Mouse (Mus musculus): ENCODE measurements around the gene Msmp. TPM values are rescaled to one million over a fixed set of nuclear protein-coding genes. Genes with fewer than 3 reads are reported as not detected.

The Msmp gene
- polyA plus RNA-seq, 1 experiment from 2014 or later = not detected

DNA sequence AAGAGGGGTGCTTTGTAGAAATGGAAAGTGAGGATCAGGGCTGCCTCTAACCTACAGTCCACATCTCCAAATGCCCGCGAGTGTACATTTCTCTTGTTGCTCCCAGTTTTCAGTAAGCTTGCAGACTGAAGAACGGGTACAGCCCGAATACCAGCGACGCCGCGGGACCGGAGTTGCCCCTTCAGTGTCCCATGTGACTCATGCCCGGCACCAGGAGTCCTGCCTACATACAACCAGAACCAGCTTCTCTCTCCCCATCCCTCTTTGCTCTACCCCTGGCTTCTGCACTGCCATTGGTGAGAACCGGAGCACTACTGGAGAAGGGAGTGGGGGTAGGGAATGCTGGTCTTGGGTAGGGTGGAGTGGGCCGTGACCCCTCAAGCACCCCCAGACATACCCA is 2.9 kb downstream of the Msmp start:
- no peak overlapping the region for H3K27ac ChIP-seq
- H3K4me3 ChIP-seq (ENCODE audit: inconsistent target) = no peak overlapping the region
- 95% methylated on average over 12 of the region's 12 CpGs for WGBS (ENCODE audit: missing documents)
- peaks cover 30% of the 10 kb centered on the region for H3K36me3 ChIP-seq (ENCODE audit: inconsistent target)
- H3K79me2 ChIP-seq (ENCODE audit: inconsistent target) = peaks cover 20% of the 10 kb centered on the region; the same call in 1 of the 2 replicates

DNA sequence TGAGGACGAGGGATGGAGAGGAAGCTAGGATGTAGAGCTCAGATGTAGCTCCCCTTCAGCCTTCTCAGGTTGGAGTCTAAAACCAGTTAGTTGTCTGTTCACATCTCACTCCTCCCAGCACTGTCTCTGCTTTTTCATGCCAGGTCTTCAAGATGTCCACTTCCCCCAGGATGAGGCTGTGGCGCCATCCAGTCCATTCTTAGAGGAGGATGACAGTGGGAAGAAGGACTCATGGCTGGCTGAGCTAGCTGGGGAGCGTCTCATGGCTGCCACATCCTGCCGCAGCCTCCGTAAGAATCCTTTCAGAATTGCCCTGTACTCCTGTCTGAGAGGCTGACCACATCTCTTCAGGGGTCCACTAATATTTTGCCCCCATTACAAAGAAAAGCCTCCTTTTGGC is 3.6 kb downstream of the Msmp start:
- Histone ChIP-seq H3K79me2 (ENCODE audit: inconsistent target) (peaks cover 27% of the 10 kb centered on the region; the same call in 1 of the 2 replicates), H3K27ac (no peak overlapping the region), H3K36me3 (ENCODE audit: inconsistent target) (peaks cover 30% of the 10 kb centered on the region), H3K4me3 (ENCODE audit: inconsistent target) (no peak overlapping the region)
- WGBS (ENCODE audit: missing documents) = 92% methylated on average over 5 of the region's 5 CpGs

DNA sequence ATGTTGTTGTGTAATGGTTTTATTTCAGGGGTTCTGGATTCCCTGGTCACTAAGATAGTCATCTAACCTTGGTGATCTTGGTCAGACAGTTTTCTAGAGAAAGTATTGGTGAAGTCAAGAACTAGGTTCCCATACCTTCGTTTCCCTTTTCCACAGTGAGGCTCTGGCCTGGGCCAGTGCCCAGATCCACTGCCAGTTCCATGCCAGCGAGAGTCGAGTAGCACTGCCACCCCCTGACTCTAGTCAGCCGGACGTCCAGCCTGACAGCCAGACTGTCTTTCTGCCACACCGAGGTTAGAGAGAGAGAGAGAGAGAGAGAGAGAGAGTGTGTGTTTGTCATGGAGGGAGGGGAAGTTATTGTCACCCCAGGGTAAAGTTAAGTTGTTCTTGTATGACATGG is 4.6 kb downstream of the Msmp start:
- Histone ChIP-seq H3K27ac (no peak overlapping the region), H3K4me3 (ENCODE audit: inconsistent target) (peak overlapping the region; percentile 77), H3K36me3 (ENCODE audit: inconsistent target) (peaks cover 30% of the 10 kb centered on the region), H3K79me2 (ENCODE audit: inconsistent target) (peaks cover 32% of the 10 kb centered on the region; the same call in 1 of the 2 replicates)
- WGBS (ENCODE audit: missing documents) = 52% methylated on average over 6 of the region's 6 CpGs

DNA sequence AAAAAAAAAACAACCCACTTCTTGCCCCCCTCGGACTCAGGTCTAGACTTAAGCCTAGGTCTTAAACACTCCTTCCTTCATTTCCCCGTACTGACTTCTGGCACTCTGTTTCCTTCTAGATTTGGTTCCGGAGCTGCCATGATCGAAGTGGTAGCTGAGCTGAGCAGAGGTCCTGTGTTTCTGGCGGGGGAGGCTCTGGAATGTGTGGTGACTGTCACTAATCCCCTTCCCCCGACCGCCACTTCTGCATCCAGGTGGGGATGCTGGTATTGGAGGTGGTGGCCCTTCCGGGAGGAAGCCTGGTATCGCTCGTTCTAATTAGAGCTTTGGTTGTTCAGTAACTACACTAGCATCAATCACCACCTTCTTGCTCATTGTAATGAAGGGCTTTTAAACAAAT is 5.0 kb downstream of the Msmp start:
- Histone ChIP-seq H3K4me3 (ENCODE audit: inconsistent target) (peak overlapping the region; percentile 77), H3K79me2 (ENCODE audit: inconsistent target) (peaks cover 32% of the 10 kb centered on the region; the same call in 1 of the 2 replicates), H3K27ac (peak overlapping the region; percentile 28), H3K36me3 (ENCODE audit: inconsistent target) (peaks cover 30% of the 10 kb centered on the region)
- 4% methylated on average over 10 of the region's 10 CpGs for WGBS (ENCODE audit: missing documents)

DNA sequence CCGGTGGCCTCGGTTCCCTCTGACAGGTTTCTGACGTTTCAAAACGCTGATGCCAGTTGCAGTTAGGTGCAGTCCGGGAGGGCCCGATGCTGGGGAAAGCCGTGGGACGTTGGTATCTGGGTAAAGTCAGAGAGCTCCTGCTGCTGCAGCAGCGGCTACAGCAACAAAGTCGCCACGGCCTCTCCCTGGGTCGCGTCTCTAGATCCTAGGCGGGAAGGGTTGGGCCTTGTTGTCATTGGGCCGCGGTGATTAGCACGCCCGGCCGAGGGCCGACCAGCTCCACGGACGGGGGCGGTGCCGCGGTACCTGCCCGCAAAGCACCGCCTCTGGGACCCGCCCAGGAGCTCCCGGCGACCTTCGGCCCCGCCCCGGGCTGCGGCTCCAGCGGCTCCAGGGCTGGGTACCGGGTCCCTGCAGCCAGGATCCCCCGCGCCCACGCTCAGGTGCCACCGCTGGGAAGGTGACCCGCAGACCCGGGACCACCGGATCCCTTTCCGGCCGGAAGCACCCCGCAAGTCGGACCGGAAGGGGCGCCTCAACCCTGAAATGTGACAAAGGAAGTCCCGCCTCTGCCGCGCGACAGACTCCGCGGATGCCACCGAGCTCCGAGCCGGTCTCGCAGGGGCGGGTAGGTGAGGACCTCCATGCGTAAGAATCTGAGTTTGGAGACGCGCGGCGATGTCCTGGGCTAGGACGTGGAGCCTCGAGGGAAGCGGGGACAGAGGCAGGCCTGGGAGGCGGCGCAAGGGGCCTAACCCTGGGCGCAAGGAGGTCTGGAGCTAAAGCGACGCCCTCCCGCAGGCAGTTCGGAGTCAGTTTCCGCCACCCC is 5.7 kb downstream of the Msmp start, which contains the start of the genes Rgp1 and Gba2:
Gene Rgp1, plus strand, starts transcription at position 340 of the 829 bp plus-strand sequence.
Gene Gba2, minus strand, starts transcription at position 498 of the 829 bp plus-strand sequence.
- peaks cover 27% of the 10 kb centered on the region for H3K36me3 ChIP-seq (ENCODE audit: inconsistent target)
- under 1% methylated on average over 75 of the region's 76 CpGs for WGBS (ENCODE audit: missing documents)

DNA sequence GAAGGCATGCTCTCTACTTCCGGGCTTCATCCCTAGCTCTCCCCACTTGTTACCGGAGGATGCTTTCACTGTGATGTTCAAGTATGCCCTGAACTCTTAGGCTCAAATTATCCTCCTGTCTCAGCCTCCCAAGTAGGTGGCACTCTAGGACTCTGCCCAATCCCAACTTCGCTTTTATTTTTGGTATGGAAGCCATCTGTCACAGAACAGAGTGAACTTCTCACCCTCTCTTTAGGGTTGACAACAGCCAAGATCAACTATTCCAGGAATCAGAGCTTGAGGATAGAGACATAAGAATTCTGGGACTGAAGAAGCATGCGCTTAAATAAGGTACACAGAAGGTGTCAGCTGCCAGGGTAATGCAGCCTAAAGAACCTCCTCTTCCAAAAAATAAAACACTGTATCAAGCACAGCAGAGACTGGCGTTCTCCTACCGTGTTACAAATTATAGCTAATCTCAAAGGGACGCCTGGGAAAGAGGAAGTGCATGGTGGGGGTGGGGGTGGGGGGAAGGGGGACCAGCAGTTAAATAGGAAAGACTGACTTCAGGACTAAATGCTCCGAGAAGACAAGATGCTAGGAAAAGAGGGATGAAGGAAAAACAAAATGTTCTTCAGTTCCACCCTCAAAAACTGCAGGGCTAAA is 6.9 kb downstream of the Msmp start:
- WGBS (ENCODE audit: missing documents) = 4% methylated on average over 8 of the region's 8 CpGs
- Histone ChIP-seq H3K79me2 (ENCODE audit: inconsistent target) (peaks cover 32% of the 10 kb centered on the region; the same call in 1 of the 2 replicates), H3K4me3 (ENCODE audit: inconsistent target) (peak overlapping the region; percentile 77), H3K27ac (peak overlapping the region; percentile 57), H3K36me3 (ENCODE audit: inconsistent target) (peaks cover 17% of the 10 kb centered on the region)

More for the DNA sequence above, 5.7 kb downstream of the Msmp start, which contains the start of the genes Rgp1 and Gba2:
- Histone ChIP-seq H3K27ac (peak within 1 kb of the TSS; percentile 57), H3K79me2 (ENCODE audit: inconsistent target) (peaks cover 32% of the 10 kb centered on the region; the same call in 1 of the 2 replicates), H3K4me3 (ENCODE audit: inconsistent target) (peak within 1 kb of the TSS; percentile 77)

DNA sequence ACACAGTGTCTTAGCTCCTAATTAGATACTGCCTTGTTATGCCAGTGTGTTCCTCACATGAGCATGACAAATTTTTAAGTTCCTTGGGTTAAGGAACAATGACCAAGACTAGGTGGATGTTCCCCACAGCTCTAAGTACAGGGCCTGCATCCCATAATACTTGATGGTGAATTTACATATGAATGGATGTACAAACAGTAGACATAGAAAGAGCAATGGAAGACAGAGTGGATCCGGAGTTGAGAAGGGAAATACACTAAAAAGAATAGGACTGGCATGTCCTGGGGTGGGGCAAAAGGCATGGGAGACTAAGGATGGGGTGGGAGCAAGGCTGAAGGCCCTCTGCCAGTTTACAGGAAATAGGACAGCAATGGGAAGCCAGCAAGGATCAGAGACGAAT is 8.9 kb downstream of the Msmp start:
- Histone ChIP-seq H3K27ac (no peak overlapping the region), H3K4me3 (ENCODE audit: inconsistent target) (no peak overlapping the region), H3K36me3 (ENCODE audit: inconsistent target) (peaks cover 10% of the 10 kb centered on the region), H3K79me2 (ENCODE audit: inconsistent target) (peaks cover 32% of the 10 kb centered on the region; the same call in 1 of the 2 replicates)
- 85% methylated on average over 2 of the region's 2 CpGs for WGBS (ENCODE audit: missing documents)

DNA sequence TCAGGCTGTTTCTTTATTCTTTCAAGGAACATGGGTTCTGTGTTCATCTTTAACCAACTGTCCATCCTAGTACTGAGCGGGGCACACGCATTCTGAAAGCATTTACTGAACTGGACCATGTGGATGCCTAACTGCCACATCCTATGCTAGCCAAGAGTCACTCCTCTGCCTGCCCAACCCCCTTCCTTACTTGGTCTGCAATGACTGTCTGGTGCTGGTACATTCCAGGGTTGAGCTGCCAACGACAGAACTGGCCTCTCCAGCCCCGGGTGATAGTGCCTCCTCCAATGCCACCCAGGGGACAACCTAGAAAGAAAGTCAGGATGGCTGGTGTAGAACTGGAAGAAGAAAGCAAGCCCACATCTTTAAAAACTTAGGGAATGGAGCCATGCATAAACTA is 10.7 kb downstream of the Msmp start:
- WGBS (ENCODE audit: missing documents) = 100% methylated on average over 4 of the region's 4 CpGs
- no peak overlapping the region for H3K27ac ChIP-seq
- H3K4me3 ChIP-seq (ENCODE audit: inconsistent target) = no peak overlapping the region
- peaks cover 28% of the 10 kb centered on the region for H3K36me3 ChIP-seq (ENCODE audit: inconsistent target)
- H3K79me2 ChIP-seq (ENCODE audit: inconsistent target) = peaks cover 26% of the 10 kb centered on the region; the same call in 1 of the 2 replicates

DNA sequence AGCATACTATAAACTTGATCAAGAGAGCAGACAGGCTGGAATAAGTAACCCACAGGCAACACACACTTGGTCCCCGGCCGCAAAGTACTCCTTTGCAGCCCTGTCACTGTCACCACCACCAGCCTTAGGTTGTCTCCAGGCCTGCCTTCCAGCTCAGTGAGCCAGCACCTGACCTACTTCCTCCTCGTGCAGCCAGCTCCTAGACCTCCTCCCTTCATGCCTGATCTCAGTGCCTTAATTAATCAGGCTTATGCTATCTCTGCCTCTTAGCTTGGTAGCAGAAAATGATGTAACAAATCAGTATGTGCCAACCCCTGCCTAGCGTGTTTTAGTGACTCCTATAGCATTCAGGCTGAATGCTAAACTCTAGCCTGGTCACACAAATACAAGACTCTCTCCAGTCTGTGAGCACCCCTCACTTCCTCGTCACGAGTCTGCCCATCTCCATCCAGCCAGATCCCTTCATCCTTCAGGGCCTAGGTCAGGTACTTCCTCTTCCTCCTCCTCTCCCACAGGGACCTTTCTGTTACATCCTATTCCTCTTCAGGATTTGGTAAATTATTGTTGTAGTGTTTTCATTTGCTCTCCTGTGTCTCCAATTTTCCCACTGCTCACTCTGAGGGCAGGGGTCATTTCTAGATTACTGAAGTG is 12.8 kb downstream of the Msmp start:
- Histone ChIP-seq H3K79me2 (ENCODE audit: inconsistent target) (peaks cover 13% of the 10 kb centered on the region; the same call in 1 of the 2 replicates), H3K27ac (no peak overlapping the region), H3K36me3 (ENCODE audit: inconsistent target) (peaks cover 48% of the 10 kb centered on the region), H3K4me3 (ENCODE audit: inconsistent target) (no peak overlapping the region)
- WGBS (ENCODE audit: missing documents) = 72% methylated on average over 6 of the region's 6 CpGs

DNA sequence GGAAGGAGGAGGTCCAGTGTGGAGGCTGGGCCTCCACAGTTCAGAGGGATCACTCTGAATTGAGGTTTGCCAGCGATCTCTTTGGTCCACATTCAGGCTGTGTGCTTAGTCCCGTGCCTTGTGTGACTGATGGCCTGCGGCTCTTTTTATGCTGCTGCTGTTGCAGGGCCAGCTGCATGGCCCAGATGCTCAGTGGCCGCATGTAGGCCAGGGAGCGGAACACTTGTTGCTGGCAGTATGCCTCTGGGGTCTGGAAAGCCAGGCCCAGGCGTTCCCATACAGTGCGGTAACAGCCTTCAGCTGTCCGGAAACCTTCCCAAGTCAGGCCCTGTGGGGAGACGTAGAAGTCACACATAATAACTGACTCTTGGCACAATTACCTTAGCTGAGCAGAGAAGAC is 17.2 kb downstream of the Msmp start:
- Histone ChIP-seq H3K27ac (no peak overlapping the region), H3K4me3 (ENCODE audit: inconsistent target) (no peak overlapping the region)
- WGBS (ENCODE audit: missing documents) = 97% methylated on average over 9 of the region's 9 CpGs

DNA sequence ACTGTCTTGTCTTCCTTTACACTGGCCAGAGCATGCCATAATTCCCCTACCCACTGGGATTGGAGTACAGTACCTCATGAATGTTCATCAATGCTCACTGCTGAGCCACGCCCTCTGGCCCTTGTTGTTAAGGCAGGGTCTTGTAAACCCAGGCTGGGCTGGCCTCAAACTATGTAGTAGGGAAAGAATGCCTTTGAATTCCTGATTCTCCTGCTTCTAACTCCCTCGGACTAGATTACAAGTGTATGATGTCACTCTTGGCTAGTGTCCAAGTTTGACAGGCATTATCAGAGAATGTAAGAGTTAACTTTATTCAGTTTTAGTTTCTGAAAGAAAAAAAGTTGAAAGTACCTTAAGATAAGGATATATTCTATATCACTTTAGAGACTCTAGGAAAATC is 20.1 kb downstream of the Msmp start:
- Histone ChIP-seq H3K27ac (no peak overlapping the region), H3K36me3 (ENCODE audit: inconsistent target) (peaks cover 53% of the 10 kb centered on the region; the same call in 1 of the 2 replicates), H3K79me2 (ENCODE audit: inconsistent target) (peaks cover 41% of the 10 kb centered on the region), H3K4me3 (ENCODE audit: inconsistent target) (no peak overlapping the region)
- 88% methylated on average over 2 of the region's 2 CpGs for WGBS (ENCODE audit: missing documents)

More for the DNA sequence above, 17.2 kb downstream of the Msmp start:
- peaks cover 70% of the 10 kb centered on the region for H3K36me3 ChIP-seq (ENCODE audit: inconsistent target)
- H3K79me2 ChIP-seq (ENCODE audit: inconsistent target) = peaks cover 17% of the 10 kb centered on the region

DNA sequence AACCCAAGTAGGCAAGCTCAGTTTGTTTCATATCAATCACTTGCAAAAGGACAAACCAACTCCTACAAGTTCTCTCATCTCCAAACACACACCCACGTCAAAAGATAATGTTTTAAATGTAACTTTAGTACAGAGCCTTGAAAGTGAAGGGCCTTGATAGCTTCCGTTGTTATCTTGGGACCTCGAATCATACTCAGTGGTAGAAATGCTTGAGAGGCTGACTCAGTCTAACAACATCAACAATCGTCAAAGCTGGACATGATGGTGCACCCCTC is 20.8 kb downstream of the Msmp start:
- 88% methylated on average over 4 of the region's 4 CpGs for WGBS (ENCODE audit: missing documents)
- H3K4me3 ChIP-seq (ENCODE audit: inconsistent target) = peak overlapping the region; percentile 94
- peaks cover 48% of the 10 kb centered on the region for H3K79me2 ChIP-seq (ENCODE audit: inconsistent target)
- H3K36me3 ChIP-seq (ENCODE audit: inconsistent target) = peaks cover 46% of the 10 kb centered on the region; the same call in 1 of the 2 replicates
- peak overlapping the region; percentile 97; the same call in 1 of the 2 replicates for H3K27ac ChIP-seq

DNA sequence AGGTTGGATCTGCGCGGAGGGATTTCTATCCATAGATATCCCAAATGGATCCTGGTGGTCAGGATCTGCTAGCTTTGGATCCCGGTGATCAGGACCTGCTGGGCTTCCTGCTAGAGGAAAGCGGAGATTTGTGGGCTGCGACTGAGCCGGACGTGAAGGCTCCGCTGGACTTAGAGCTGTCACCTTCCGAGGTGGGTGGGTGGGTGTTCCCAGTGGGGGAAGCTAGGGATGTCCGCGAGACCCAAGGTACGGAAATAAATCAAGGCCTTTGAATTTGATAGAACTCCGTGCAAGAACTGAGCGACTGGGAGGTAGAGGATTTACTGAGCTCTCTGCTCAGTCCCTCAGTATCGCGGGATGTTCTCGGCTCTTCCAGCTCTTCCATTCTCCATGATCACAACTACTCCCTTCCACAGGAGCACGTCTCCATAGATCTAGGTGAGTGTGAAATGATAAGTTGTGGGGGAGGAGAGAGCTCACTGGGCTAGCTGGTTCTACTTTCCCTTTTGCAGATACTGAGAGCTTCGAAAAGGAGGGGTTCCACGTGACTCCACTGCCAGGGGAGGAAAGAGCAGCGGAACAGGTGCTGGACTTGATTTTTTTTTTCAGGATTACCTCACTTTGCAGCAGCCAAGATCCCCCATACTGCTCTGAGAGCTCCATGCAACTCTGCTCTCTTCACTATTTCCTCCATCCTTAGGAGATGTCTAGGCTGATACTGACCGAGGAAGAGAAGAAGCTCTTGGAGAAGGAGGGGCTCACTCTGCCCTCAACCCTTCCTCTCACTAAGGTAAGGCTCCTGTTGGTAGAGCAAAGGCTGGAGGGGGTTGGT is 21.3 kb downstream of the Msmp start:
- 4% methylated on average over 21 of the region's 22 CpGs for WGBS (ENCODE audit: missing documents)
- Histone ChIP-seq H3K79me2 (ENCODE audit: inconsistent target) (peaks cover 54% of the 10 kb centered on the region), H3K4me3 (ENCODE audit: inconsistent target) (peak overlapping the region; percentile 94), H3K27ac (peak overlapping the region; percentile 97), H3K36me3 (ENCODE audit: inconsistent target) (peaks cover 41% of the 10 kb centered on the region; the same call in 1 of the 2 replicates)
